Mouse (Mus musculus): ENCODE measurements at regions not wholly inside any gene's neighbourhood (a gene's known extent, or its start where the extent isn't known, plus 50 kb on each side); places are given as distances from the start of the nearest gene placed in this dataset.
A peak's percentile ranks its signal among the peaks of the same experiment; 100 is the strongest.

DNA sequence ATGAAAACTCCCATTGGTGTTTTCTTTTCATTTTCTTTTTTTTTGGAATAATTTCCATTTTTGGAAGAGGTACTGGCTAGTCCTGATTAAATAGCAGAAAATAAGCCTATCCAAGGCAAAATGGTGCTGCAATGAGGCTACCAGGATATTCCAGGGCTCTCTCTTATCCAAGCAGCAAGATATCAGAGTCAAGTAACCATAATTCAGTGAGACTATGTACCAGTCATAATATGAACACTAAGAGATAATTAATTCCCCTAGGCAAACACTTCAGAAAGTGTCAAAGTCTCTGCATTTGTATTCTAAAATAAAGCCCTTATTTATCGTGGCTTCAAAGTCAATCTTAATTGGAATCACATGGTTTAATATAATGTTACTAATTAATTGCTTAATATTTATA is 475.1 kb upstream of the Gm11114 start:
- Histone ChIP-seq H3K4me3 (ENCODE audit: insufficient read depth in 1 of 2, low read depth in 1 of 2, low read length in 2 of 2, poor library complexity in 1 of 2, severe bottlenecking in 1 of 2) (no peak overlapping the region), H3K36me3 (ENCODE audit: control insufficient read depth, insufficient read depth, low read length, poor library complexity, severe bottlenecking) (no peaks in the 10 kb centered on the region), H3K27ac (ENCODE audit: insufficient read depth, low read depth, low read length, poor library complexity, severe bottlenecking) (no peak overlapping the region), H3K4me1 (ENCODE audit: control insufficient read depth in 2 of 2, insufficient read depth in 2 of 2, low read length in 2 of 2, poor library complexity in 1 of 2) (no peaks in the 10 kb centered on the region), H3K9me3 (ENCODE audit: control insufficient read depth, insufficient read depth, low read depth, low read length) (no peaks in the 10 kb centered on the region), H3K9ac (ENCODE audit: insufficient read depth, low read depth, low read length, poor library complexity, severe bottlenecking) (no peak overlapping the region)
- TF ChIP-seq ZC3H11A (IDR thresholded peaks at IDR 0.05; ENCODE audit: borderline replicate concordance, low read depth, low read length) (no peak), MAFK (IDR thresholded peaks at IDR 0.05; ENCODE audit: insufficient read depth, low read depth, low read length) (no peak), CHD2 (IDR thresholded peaks at IDR 0.05; ENCODE audit: low read depth, low read length) (no peak), ZNF384 (IDR thresholded peaks at IDR 0.05; ENCODE audit: low read depth, low read length) (no peak), HCFC1 (IDR thresholded peaks at IDR 0.05; ENCODE audit: borderline replicate concordance, insufficient read depth, low read length) (no peak)
- in situ Hi-C loops (cut with MboI; ENCODE audit: low sequenced_read_pairs in 2 of 2, unreplicated experiment in 2 of 2): no loop called here
- DNase-seq (ENCODE audit: low read depth, low spot score): no peak

DNA sequence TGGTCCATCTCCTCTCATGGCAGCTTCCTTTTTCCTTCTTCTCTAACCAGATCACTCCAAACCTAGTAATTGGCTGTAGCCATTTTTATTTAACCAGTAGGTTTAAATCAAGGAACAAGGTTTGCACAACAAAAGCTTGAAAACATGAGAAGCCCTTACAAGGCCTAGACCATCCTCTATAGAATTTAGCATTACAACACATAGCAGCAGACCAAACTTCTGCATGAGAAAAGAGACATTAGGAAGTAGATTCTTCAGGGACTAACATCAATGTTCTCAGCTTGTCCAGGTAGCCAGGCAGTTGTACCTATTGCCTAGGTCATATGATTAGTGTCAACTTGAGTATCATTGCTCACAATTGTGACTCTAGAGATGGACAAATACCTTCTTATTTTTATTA is 468.6 kb upstream of the Gm11114 start:
- TF ChIP-seq HCFC1 (IDR thresholded peaks at IDR 0.05; ENCODE audit: borderline replicate concordance, insufficient read depth, low read length): no peak
- in situ Hi-C loops (cut with MboI; ENCODE audit: low sequenced_read_pairs in 2 of 2, unreplicated experiment in 2 of 2): no loop called here
- Histone ChIP-seq H3K4me1 (ENCODE audit: control insufficient read depth in 2 of 2, insufficient read depth in 2 of 2, low read length in 2 of 2, poor library complexity in 1 of 2) (no peaks in the 10 kb centered on the region), H3K9ac (ENCODE audit: insufficient read depth, low read depth, low read length, poor library complexity, severe bottlenecking) (no peak overlapping the region), H3K9me3 (ENCODE audit: control insufficient read depth, insufficient read depth, low read depth, low read length) (0 out of 2 replicates have a peak, but pooled peaks cover 3% of the 10 kb centered on the region), H3K27ac (ENCODE audit: insufficient read depth, low read depth, low read length, poor library complexity, severe bottlenecking) (no peak overlapping the region), H3K36me3 (ENCODE audit: control insufficient read depth, insufficient read depth, low read length, poor library complexity, severe bottlenecking) (no peaks in the 10 kb centered on the region), H3K4me3 (ENCODE audit: insufficient read depth in 1 of 2, low read depth in 1 of 2, low read length in 2 of 2, poor library complexity in 1 of 2, severe bottlenecking in 1 of 2) (no peak overlapping the region)
- DNase-seq (ENCODE audit: low read depth, low spot score): peak; percentile 3

DNA sequence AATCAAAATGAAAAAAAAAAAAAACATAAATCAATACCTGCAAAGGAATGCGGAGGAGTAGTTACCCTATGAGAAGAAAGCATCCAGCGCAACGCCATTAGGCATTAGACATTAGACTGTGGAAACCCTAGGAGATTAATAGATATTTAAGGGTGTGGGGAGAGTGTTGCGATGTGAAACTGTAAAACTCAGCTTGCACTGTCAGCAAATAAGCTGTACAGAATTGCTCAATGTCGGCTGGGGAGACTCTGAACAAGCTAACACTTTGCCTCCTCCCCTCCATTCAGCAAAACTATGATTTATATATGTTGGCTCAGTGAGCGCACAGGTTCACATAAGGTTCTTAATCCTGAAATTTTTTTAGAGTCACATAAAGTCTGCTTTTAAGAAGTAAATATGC is 451.0 kb upstream of the Gm11114 start:
- Histone ChIP-seq H3K36me3 (ENCODE audit: control insufficient read depth, insufficient read depth, low read length, poor library complexity, severe bottlenecking) (no peaks in the 10 kb centered on the region), H3K9ac (ENCODE audit: insufficient read depth, low read depth, low read length, poor library complexity, severe bottlenecking) (no peak overlapping the region), H3K9me3 (ENCODE audit: control insufficient read depth, insufficient read depth, low read depth, low read length) (no peaks in the 10 kb centered on the region), H3K27ac (ENCODE audit: insufficient read depth, low read depth, low read length, poor library complexity, severe bottlenecking) (no peak overlapping the region), H3K4me1 (ENCODE audit: control insufficient read depth in 2 of 2, insufficient read depth in 2 of 2, low read length in 2 of 2, poor library complexity in 1 of 2) (no peaks in the 10 kb centered on the region), H3K4me3 (ENCODE audit: insufficient read depth in 1 of 2, low read depth in 1 of 2, low read length in 2 of 2, poor library complexity in 1 of 2, severe bottlenecking in 1 of 2) (no peak overlapping the region)
- in situ Hi-C loops (cut with MboI; ENCODE audit: low sequenced_read_pairs in 2 of 2, unreplicated experiment in 2 of 2): no loop called here
- no peak for TF ChIP-seq ZC3H11A (IDR thresholded peaks at IDR 0.05; ENCODE audit: borderline replicate concordance, low read depth, low read length)
- no peak for DNase-seq (ENCODE audit: low read depth, low spot score)

DNA sequence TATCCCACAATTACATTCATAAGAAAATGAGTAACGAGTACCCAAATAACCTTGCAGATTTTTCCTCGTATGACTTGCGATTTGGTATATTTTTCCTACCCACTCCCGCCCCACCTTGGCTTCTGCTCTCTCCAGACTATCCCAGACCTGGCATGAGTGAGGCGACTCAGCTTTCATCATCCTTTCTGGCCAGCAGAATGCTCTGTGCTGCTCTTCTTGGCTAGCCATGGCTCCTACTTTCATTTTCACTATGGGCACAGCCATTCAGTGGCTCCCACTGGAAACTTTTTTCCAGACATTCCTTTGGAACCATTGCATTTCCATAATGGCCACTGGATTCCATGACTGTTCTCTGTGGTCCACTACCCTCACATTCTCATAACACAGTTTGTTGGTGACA is 449.1 kb upstream of the Gm11114 start:
- no peak overlapping the region for H3K9ac ChIP-seq (ENCODE audit: insufficient read depth, low read depth, low read length, poor library complexity, severe bottlenecking)
- in situ Hi-C loops (cut with MboI; ENCODE audit: low sequenced_read_pairs in 2 of 2, unreplicated experiment in 2 of 2): no loop called here
- no peaks in the 10 kb centered on the region for H3K9me3 ChIP-seq (ENCODE audit: control insufficient read depth, insufficient read depth, low read depth, low read length)
- H3K27ac ChIP-seq (ENCODE audit: insufficient read depth, low read depth, low read length, poor library complexity, severe bottlenecking): no peak overlapping the region
- no peak for DNase-seq (ENCODE audit: low read depth, low spot score)
- no peaks in the 10 kb centered on the region for H3K36me3 ChIP-seq (ENCODE audit: control insufficient read depth, insufficient read depth, low read length, poor library complexity, severe bottlenecking)
- TF ChIP-seq CHD2 (IDR thresholded peaks at IDR 0.05; ENCODE audit: low read depth, low read length): no peak
- TF ChIP-seq HCFC1 (IDR thresholded peaks at IDR 0.05; ENCODE audit: borderline replicate concordance, insufficient read depth, low read length): no peak
- no peak for TF ChIP-seq ZC3H11A (IDR thresholded peaks at IDR 0.05; ENCODE audit: borderline replicate concordance, low read depth, low read length)
- no peak for TF ChIP-seq ZNF384 (IDR thresholded peaks at IDR 0.05; ENCODE audit: low read depth, low read length)
- no peak for TF ChIP-seq MAFK (IDR thresholded peaks at IDR 0.05; ENCODE audit: insufficient read depth, low read depth, low read length)
- no peaks in the 10 kb centered on the region for H3K4me1 ChIP-seq (ENCODE audit: control insufficient read depth in 2 of 2, insufficient read depth in 2 of 2, low read length in 2 of 2, poor library complexity in 1 of 2)
- no peak overlapping the region for H3K4me3 ChIP-seq (ENCODE audit: insufficient read depth in 1 of 2, low read depth in 1 of 2, low read length in 2 of 2, poor library complexity in 1 of 2, severe bottlenecking in 1 of 2)

DNA sequence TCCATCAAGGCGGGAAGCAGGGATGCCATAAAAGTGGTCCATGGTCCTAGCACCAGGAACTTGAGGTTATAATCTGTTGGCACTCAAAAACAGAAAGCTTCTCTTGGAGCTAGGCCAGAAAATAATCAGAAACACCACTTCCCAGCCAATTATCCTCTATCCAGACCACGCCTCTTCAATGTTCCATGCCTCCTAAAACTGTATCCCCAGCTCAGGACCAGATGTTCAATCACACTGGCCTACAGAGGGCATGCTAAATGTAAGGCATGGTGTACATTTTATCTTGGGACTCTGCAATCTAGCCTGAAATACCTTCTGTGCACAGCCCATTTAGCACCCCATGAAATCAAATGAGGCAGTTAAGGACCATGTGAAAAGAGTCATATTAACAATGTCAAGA is 418.4 kb upstream of the Gm11114 start:
- TF ChIP-seq ZC3H11A (IDR thresholded peaks at IDR 0.05; ENCODE audit: borderline replicate concordance, low read depth, low read length) (no peak), MAFK (IDR thresholded peaks at IDR 0.05; ENCODE audit: insufficient read depth, low read depth, low read length) (no peak), CHD2 (IDR thresholded peaks at IDR 0.05; ENCODE audit: low read depth, low read length) (no peak), ZNF384 (IDR thresholded peaks at IDR 0.05; ENCODE audit: low read depth, low read length) (no peak), HCFC1 (IDR thresholded peaks at IDR 0.05; ENCODE audit: borderline replicate concordance, insufficient read depth, low read length) (no peak)
- Histone ChIP-seq H3K27ac (ENCODE audit: insufficient read depth, low read depth, low read length, poor library complexity, severe bottlenecking) (no peak overlapping the region), H3K4me3 (ENCODE audit: insufficient read depth in 1 of 2, low read depth in 1 of 2, low read length in 2 of 2, poor library complexity in 1 of 2, severe bottlenecking in 1 of 2) (no peak overlapping the region), H3K9me3 (ENCODE audit: control insufficient read depth, insufficient read depth, low read depth, low read length) (no peaks in the 10 kb centered on the region), H3K4me1 (ENCODE audit: control insufficient read depth in 2 of 2, insufficient read depth in 2 of 2, low read length in 2 of 2, poor library complexity in 1 of 2) (no peaks in the 10 kb centered on the region), H3K9ac (ENCODE audit: insufficient read depth, low read depth, low read length, poor library complexity, severe bottlenecking) (no peak overlapping the region), H3K36me3 (ENCODE audit: control insufficient read depth, insufficient read depth, low read length, poor library complexity, severe bottlenecking) (no peaks in the 10 kb centered on the region)
- in situ Hi-C loops (cut with MboI; ENCODE audit: low sequenced_read_pairs in 2 of 2, unreplicated experiment in 2 of 2): no loop called here
- DNase-seq (ENCODE audit: low read depth, low spot score): no peak
